Mouse (Mus musculus) bone marrow macrophage, adult 2 months (primary cell): ENCODE measurements around the gene Fryl. TPM values are rescaled to one million over a fixed set of nuclear protein-coding genes. Genes with fewer than 3 reads are reported as not detected.

Source experiments
- H3K27ac ChIP-seq: 2 replicates; pipeline ENCODE4 v1.5.1; 2012; ENCODE audit warnings: low read depth, low read length; ENCODE audit not compliant: insufficient read depth
- H3K4me1 ChIP-seq: 2 replicates; pipeline ENCODE4 v1.6.1; 2012; ENCODE audit warnings: low read length; ENCODE audit not compliant: control insufficient read depth, insufficient read depth
- H3K4me3 ChIP-seq: 2 replicates; pipeline ENCODE4 v1.5.1; 2012; ENCODE audit warnings: mild to moderate bottlenecking, low read length, moderate library complexity; ENCODE audit not compliant: insufficient read depth
- CTCF ChIP-seq: IDR thresholded peaks from 2 replicates; pipeline ENCODE4 v1.5.1; 2012; ENCODE audit warnings: low read depth, mild to moderate bottlenecking, low read length, moderate library complexity
- POLR2A ChIP-seq: IDR thresholded peaks from 2 replicates; pipeline ENCODE4 v1.6.1; 2012; ENCODE audit warnings: mild to moderate bottlenecking, low read depth, low read length, borderline replicate concordance
- polyA plus RNA-seq: library from polyadenylated mRNA; stranded (reverse); fragments of >200 nt; gene quantifications from 2 replicates; pipeline ENCODE4 v1.2.4, GENCODE M21; 2012; ENCODE audit not compliant: missing spikeins, insufficient read depth, insufficient read length

Fryl gene
- polyA plus RNA-seq, 1 experiment = 47.9 TPM

DNA sequence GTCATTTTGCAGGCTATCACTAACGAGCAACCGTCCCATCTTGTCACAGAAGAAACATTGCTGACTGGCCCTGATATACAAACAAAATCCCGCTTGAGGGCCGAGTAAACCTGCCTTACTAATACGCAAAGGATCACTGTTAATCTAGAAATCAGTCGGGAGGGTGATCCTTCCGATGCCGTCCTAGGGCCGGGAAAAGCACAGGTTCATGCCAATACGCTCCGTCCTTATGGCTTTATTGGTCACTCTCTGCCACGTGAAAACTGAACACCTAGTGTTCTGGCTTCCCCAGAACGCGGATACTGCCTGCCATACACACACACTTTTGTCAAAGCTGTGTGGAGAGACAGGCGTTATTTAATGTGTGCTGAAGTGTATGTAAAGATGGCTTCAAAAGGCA, 44.5 kb downstream of the Fryl start:
- no peaks in the 10 kb centered on the region for H3K4me1 ChIP-seq
- TF ChIP-seq CTCF = no peak
- TF ChIP-seq POLR2A = no peak
- H3K4me3 ChIP-seq = no peak overlapping the region
- H3K27ac ChIP-seq = no peak overlapping the region

GRCm38 (mm10) chr5:73210971-73211315, 45.5 kb downstream of the Fryl start:
- no peak for TF ChIP-seq CTCF
- no peak for TF ChIP-seq POLR2A
- H3K4me3 ChIP-seq = no peak overlapping the region
- H3K27ac ChIP-seq = no peak overlapping the region
- peaks cover 2% of the 10 kb centered on the region; the same call in 1 of the 2 replicates for H3K4me1 ChIP-seq

DNA sequence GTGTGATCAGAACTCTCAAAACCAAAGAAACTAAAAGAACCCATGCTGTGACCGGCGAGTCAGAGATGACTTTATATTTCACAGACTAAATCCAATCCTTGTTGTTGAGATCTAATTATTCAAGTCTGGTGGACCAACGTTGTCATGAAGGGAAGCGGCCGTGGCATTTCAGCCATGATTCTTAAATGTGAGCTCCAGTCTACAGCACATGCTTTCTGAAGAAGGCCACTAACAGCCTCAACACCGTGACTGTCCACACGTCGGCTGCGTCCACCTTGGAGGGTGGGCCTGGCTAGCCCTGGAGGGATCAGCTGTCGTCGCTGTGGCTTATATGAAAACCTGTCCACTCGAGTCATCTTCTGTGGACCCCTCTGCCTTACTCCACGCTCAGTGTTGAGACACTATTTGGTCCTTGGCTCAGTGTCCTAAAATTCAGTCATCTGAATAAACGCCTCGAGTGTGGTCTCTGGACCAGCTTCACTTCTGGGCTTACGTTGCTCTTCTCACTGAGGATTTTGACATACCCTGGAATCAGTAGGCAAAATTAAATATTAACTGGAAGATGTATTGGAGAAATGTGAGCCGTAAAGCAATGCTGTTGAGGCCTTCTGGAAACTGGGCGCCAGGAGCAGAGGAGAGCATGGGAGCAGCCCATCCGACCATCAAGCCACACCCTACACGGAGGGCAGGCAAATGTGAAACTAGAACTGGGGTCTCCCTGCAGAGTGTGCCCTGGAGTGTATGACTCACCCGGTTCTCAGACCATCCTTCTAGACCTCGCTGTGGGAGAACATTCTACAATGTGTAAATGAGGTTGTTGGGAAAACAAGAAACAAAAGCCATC, 46.1 kb downstream of the Fryl start:
- TF ChIP-seq POLR2A = no peak
- TF ChIP-seq CTCF = no peak
- H3K27ac ChIP-seq = no peak overlapping the region
- H3K4me1 ChIP-seq = peaks cover 2% of the 10 kb centered on the region; the same call in 1 of the 2 replicates
- H3K4me3 ChIP-seq = no peak overlapping the region

DNA sequence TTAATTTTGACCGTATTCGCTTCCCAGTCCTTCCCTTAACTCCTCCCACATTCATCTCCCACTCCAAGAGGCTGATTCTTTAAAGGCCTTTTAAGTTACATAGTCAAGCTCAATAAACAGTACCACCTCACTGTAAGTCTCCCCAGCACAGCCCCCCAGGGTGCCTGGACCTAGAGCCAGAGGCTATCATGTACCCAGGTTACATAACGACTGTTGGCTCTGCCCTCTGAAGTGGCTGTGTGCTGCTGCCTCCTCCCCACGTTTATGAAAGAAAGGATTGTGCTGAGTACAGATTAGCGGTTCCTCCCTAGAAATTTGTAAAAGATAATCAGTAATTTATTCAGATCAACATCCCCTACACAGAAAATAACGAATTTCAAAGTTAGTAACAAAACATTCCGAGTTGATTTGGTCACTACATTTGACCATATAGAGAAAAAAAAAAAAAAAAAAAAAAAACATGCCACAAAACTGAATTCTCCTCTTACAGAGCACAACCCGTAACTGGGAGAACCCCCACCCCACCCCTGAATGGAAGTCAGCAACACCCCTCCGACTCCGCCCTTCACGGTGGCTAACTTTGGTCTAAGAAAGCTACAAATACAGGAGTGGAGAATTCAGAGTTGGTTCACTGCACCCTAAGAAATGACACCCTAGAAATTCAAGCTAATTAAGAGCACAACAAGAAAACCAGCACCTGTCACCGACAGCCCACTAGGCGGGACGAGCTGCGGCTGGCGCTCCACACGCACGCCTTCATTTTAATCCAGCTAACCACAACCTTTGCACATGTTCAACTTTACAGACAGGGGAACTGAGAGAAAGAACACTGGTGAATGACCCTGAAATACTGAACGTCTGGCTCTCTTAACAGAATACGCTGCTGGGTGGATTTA, 47.0 kb downstream of the Fryl start:
- Histone ChIP-seq H3K4me3 (no peak overlapping the region), H3K4me1 (peaks cover 2% of the 10 kb centered on the region; the same call in 1 of the 2 replicates), H3K27ac (no peak overlapping the region)
- TF ChIP-seq CTCF (no peak), POLR2A (no peak)

DNA sequence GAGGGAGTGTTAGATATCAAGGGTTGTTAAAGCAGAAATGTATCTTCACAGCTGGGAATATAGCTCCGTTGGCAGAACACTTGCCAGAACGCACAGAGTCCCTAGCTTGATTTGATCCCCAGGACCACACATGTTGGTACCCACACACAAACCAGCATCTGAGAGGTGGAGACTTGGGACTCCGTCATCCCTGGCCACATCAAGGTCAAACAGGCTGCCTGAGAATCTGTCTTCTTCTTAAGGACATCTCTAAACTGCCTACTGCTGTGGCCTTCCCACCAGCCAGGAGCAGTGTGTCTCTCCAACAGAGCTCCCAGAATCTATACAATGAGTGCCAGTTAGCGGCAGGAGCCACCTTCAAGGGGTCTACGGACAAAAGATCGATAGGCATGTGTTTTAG, 47.8 kb downstream of the Fryl start:
- TF ChIP-seq POLR2A = no peak
- TF ChIP-seq CTCF = no peak
- Histone ChIP-seq H3K27ac (no peak overlapping the region), H3K4me1 (peaks cover 2% of the 10 kb centered on the region; the same call in 1 of the 2 replicates), H3K4me3 (no peak overlapping the region)

GRCm38 (mm10) chr5:73206722-73207121, 49.7 kb downstream of the Fryl start:
- H3K4me1 ChIP-seq = peaks cover 2% of the 10 kb centered on the region; the same call in 1 of the 2 replicates
- H3K4me3 ChIP-seq = no peak overlapping the region
- TF ChIP-seq CTCF (no peak), POLR2A (no peak)
- no peak overlapping the region for H3K27ac ChIP-seq

DNA sequence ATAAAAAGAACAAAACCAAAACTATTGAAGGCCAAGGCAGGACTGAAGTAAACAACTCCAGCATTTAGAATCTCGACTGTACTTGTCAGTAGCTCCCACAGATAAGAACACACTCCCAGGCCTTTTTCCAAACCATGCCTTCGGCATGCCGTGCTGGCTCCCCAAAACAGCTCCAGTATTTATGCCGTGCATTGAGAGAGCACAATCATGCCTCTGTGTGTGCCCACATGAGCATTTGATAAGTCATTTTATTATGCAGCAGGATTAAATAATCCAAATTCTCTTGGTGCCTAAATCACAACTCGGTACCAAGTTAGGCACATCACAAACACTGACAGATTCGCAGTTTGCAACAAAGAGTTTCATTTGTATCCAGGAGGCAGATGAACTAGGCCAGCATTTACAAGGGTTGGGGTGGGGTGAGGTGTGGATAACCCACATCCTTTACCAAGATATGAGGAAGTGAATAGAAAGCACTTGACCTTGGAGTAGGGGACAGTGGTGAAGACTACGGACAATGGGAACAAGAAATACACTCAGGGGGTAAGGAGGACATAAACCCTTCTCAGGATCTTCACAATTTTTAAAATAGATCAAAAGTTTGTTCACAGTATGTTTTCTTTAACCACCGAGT, 50.3 kb downstream of the Fryl start:
- TF ChIP-seq CTCF (no peak), POLR2A (no peak)
- Histone ChIP-seq H3K27ac (no peak overlapping the region), H3K4me1 (peaks cover 2% of the 10 kb centered on the region; the same call in 1 of the 2 replicates), H3K4me3 (no peak overlapping the region)

DNA sequence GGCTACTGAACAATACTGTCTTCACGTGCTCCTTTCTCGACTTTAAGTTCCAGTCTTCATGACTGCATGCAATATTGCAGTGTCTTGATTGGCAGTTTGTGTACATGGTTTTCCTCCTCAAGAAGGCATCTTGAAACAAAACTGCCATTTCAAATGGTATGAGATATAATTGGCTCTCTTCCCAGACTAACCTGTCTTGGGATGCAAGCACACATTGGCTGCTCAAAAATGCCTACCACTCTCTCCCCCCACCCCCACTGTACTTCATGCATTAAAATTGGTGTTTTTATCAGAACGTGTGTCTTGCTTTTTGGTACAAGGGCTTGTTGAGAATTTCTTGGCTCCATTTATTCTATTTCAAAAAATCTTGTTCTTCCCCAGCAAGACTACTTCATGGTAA, 51.4 kb downstream of the Fryl start:
- no peak overlapping the region for H3K27ac ChIP-seq
- H3K4me1 ChIP-seq = peaks cover 2% of the 10 kb centered on the region; the same call in 1 of the 2 replicates
- H3K4me3 ChIP-seq = no peak overlapping the region
- no peak for TF ChIP-seq CTCF
- TF ChIP-seq POLR2A = no peak

DNA sequence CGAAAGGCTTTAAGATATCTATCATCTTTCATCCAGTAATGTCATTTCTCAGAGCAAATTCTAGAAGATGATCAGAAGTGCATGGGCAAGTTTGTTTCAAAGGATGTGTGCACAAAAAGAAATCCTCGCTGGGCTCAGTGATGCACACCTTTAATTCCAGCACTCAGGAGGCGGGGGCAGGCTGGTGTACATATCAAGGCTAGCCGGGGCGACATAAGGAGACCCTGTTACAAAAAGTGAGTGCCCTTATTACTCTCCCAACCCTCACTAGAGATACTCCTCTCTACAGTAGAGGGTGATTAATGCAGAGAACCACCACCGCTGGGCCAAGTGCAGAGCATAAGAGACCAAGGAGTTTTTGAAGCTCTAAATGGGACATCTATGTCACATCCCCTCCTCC, 53.9 kb downstream of the Fryl start:
- H3K4me1 ChIP-seq = peaks cover 2% of the 10 kb centered on the region; the same call in 1 of the 2 replicates
- no peak overlapping the region for H3K27ac ChIP-seq
- no peak overlapping the region for H3K4me3 ChIP-seq
- TF ChIP-seq CTCF (no peak), POLR2A (no peak)
